Mouse (Mus musculus) hematopoietic stem cell, adult 5-6 weeks (primary cell): ENCODE data around the gene Dennd4a. TPM values are rescaled to one million over a fixed set of nuclear protein-coding genes. Genes with fewer than 3 reads are reported as not detected.

Source experiments
- ATAC-seq, 2 experiments: fragments of 125-278 bp in 1 of 2; replicated peaks in 1 of 2; 2 replicates each; pipeline ENCODE4 v1.8.0; 2016 to 2017; ENCODE audit warnings: inconsistent platforms in 2 of 2, mild to moderate bottlenecking in 2 of 2, moderate number of reproducible peaks in 2 of 2, low read depth in 1 of 2, moderate TSS enrichment in 1 of 2; ENCODE audit not compliant: low FRiP score in 2 of 2, poor library complexity in 2 of 2, severe bottlenecking in 2 of 2, insufficient read depth in 1 of 2, low TSS enrichment in 1 of 2
- total RNA-seq: library from RNA; stranded (forward); fragments of 172-1452, 232-1000 nt; gene quantifications from 2 replicates; pipeline ENCODE4 v1.2.3, GENCODE M21; 2017

The Dennd4a gene
- total RNA-seq: 55.7 and 75.6 TPM in 2 replicates

GRCm38 (mm10) chr9:64810822-64811537 is at the start of gene Dennd4a:
TSS of gene Dennd4a (plus strand) at chr9:64811340.
- ATAC-seq: peak; percentile 86 to 88

GRCm38 (mm10) chr9:64764824-64765223 is 46.3 kb upstream of the Dennd4a start:
- ATAC-seq: no peak

- no peak for ATAC-seq
Measured at GRCm38 (mm10) chr9:64766136-64766535, 45.0 kb upstream of the Dennd4a start.

GRCm38 (mm10) chr9:64767796-64768195 is 43.3 kb upstream of the Dennd4a start:
- ATAC-seq: no peak

- no peak for ATAC-seq
Measured at GRCm38 (mm10) chr9:64769066-64769695, 42.0 kb upstream of the Dennd4a start.

GRCm38 (mm10) chr9:64769911-64770310 is 41.2 kb upstream of the Dennd4a start:
- no peak for ATAC-seq

GRCm38 (mm10) chr9:64770411-64770849 is 40.7 kb upstream of the Dennd4a start:
- no peak for ATAC-seq

- ATAC-seq: peak; percentile 32 to 60
Measured at GRCm38 (mm10) chr9:64771236-64771635, 39.9 kb upstream of the Dennd4a start.

- ATAC-seq: no peak
Measured at GRCm38 (mm10) chr9:64773254-64773653, 37.9 kb upstream of the Dennd4a start.

GRCm38 (mm10) chr9:64773936-64774335 is 37.2 kb upstream of the Dennd4a start:
- ATAC-seq: no peak

- no peak for ATAC-seq
Measured at GRCm38 (mm10) chr9:64774411-64774811, 36.7 kb upstream of the Dennd4a start.

- ATAC-seq: no peak
Measured at GRCm38 (mm10) chr9:64774883-64775282, 36.3 kb upstream of the Dennd4a start.

- ATAC-seq: no peak
Measured at GRCm38 (mm10) chr9:64775491-64775890, 35.6 kb upstream of the Dennd4a start.

GRCm38 (mm10) chr9:64777441-64777987 is 33.6 kb upstream of the Dennd4a start:
- ATAC-seq: no peak

- no peak for ATAC-seq
Measured at GRCm38 (mm10) chr9:64778151-64778550, 33.0 kb upstream of the Dennd4a start.

- ATAC-seq: peak; percentile 39 to 49; a peak in 2 of 4 replicates
Measured at GRCm38 (mm10) chr9:64779628-64780027, 31.5 kb upstream of the Dennd4a start.

GRCm38 (mm10) chr9:64783511-64783910 is 27.6 kb upstream of the Dennd4a start:
- no peak for ATAC-seq

- ATAC-seq: peak; percentile 55 to 57; a peak in 3 of 4 replicates
Measured at GRCm38 (mm10) chr9:64784841-64785240, 26.3 kb upstream of the Dennd4a start.
